Mouse (Mus musculus): ENCODE measurements around the gene Rpusd1. TPM values are rescaled to one million over a fixed set of nuclear protein-coding genes. Genes with fewer than 3 reads are reported as not detected.

Gene Rpusd1
- polyA plus RNA-seq, 1 experiment = 28.8 TPM

Other genes with a start within 250 kb of the Rpusd1 start
- gene Sstr5, start 230.4 kb upstream of the Rpusd1 start, polyA plus RNA-seq (2012; rRNA removed) = 0.08 TPM in 1 of 2 replicates, not detected in the other
- gene Sox8, start 157.0 kb upstream of the Rpusd1 start, polyA plus RNA-seq (2012; rRNA removed) = 1.0 and 1.2 TPM in 2 replicates
- gene Lmf1, start 148.6 kb upstream of the Rpusd1 start, polyA plus RNA-seq (2012; rRNA removed) = 23.3 and 24.8 TPM in 2 replicates
- not detected in 2 replicates for gene Gng13, start 10.5 kb upstream of the Rpusd1 start, polyA plus RNA-seq (2012; rRNA removed)
- 2.6 and 2.9 TPM in 2 replicates for gene Chtf18, start 251 bp upstream of the Rpusd1 start, polyA plus RNA-seq (2012; rRNA removed)
- 0.36 and 0.38 TPM in 2 replicates for gene Mslnl, start 8.4 kb downstream of the Rpusd1 start, polyA plus RNA-seq (2012; rRNA removed)
- 17.7 and 34.7 TPM in 2 replicates for gene Msln, start 26.7 kb downstream of the Rpusd1 start, polyA plus RNA-seq (2012; rRNA removed)
- gene Narfl, start 46.1 kb downstream of the Rpusd1 start, polyA plus RNA-seq (2012; rRNA removed) = 19.1 and 23.9 TPM in 2 replicates
- 45.8 and 47.3 TPM in 2 replicates for gene Haghl, start 58.0 kb downstream of the Rpusd1 start, polyA plus RNA-seq (2012; rRNA removed)
- 0.29 and 0.30 TPM in 2 replicates for gene Ccdc78, start 58.9 kb downstream of the Rpusd1 start, polyA plus RNA-seq (2012; rRNA removed)
- gene Fam173a, start 65.2 kb downstream of the Rpusd1 start, polyA plus RNA-seq (2012; rRNA removed) = 105 and 133 TPM in 2 replicates
- gene AC134908.4, start 68.0 kb downstream of the Rpusd1 start, polyA plus RNA-seq (2012; rRNA removed) = 0.23 TPM in 1 of 2 replicates, not detected in the other
- 22.2 and 31.4 TPM in 2 replicates for gene Metrn, start 69.5 kb downstream of the Rpusd1 start, polyA plus RNA-seq (2012; rRNA removed)
- 0.58 and 0.81 TPM in 2 replicates for gene Fbxl16, start 81.4 kb downstream of the Rpusd1 start, polyA plus RNA-seq (2012; rRNA removed)
- gene Wdr24, start 96.0 kb downstream of the Rpusd1 start, polyA plus RNA-seq (2012; rRNA removed) = 32.1 and 36.4 TPM in 2 replicates
- gene Jmjd8, start 101.2 kb downstream of the Rpusd1 start, polyA plus RNA-seq (2012; rRNA removed) = 91.2 and 94.5 TPM in 2 replicates
- gene Stub1, start 105.7 kb downstream of the Rpusd1 start, polyA plus RNA-seq (2012; rRNA removed) = 219 and 228 TPM in 2 replicates
- 129 and 138 TPM in 2 replicates for gene Rhbdl1, start 109.6 kb downstream of the Rpusd1 start, polyA plus RNA-seq (2012; rRNA removed)
- gene Gm20683, start 114.1 kb downstream of the Rpusd1 start, polyA plus RNA-seq (2012; rRNA removed) = 47.4 and 55.8 TPM in 2 replicates
- 54.0 and 60.0 TPM in 2 replicates for gene Rhot2, start 117.2 kb downstream of the Rpusd1 start, polyA plus RNA-seq (2012; rRNA removed)
- 27.1 and 35.9 TPM in 2 replicates for gene Wdr90, start 133.8 kb downstream of the Rpusd1 start, polyA plus RNA-seq (2012; rRNA removed)
- 58.8 and 61.7 TPM in 2 replicates for gene Mcrip2, start 141.1 kb downstream of the Rpusd1 start, polyA plus RNA-seq (2012; rRNA removed)
- gene Mettl26, start 147.4 kb downstream of the Rpusd1 start, polyA plus RNA-seq (2012; rRNA removed) = 89.7 and 105 TPM in 2 replicates
- 0.95 and 1.1 TPM in 2 replicates for gene Wfikkn1, start 153.2 kb downstream of the Rpusd1 start, polyA plus RNA-seq (2012; rRNA removed)
- gene Rab40c, start 192.1 kb downstream of the Rpusd1 start, polyA plus RNA-seq (2012; rRNA removed) = 49.5 and 51.3 TPM in 2 replicates
- 122 and 144 TPM in 2 replicates for gene Pigq, start 217.3 kb downstream of the Rpusd1 start, polyA plus RNA-seq (2012; rRNA removed)
- gene Nhlrc4, start 217.3 kb downstream of the Rpusd1 start, polyA plus RNA-seq (2012; rRNA removed) = 7.0 and 12.9 TPM in 2 replicates
- gene A930017K11Rik, start 224.9 kb downstream of the Rpusd1 start, polyA plus RNA-seq (2012; rRNA removed) = 2.4 TPM in 2 replicates